Mouse (Mus musculus) midbrain, embryonic 14.5 days (tissue): ENCODE measurements around the gene Fam83g. TPM values are rescaled to one million over a fixed set of nuclear protein-coding genes. Genes with fewer than 3 reads are reported as not detected.

Experiments
- ATAC-seq: fragments of 200-750 bp; cut with Nextera tagmentation; 2 replicates; pipeline ENCODE4 v1.8.0; 2017; ENCODE audit warnings: moderate number of reproducible peaks, moderate library complexity; ENCODE audit not compliant: low FRiP score, low TSS enrichment
- DNase-seq: peaks from one replicate; pipeline ENCODE4 v3.0.0-alpha.2; 2015
- H3K27ac ChIP-seq: fragments of 300-500 bp; sonication (generic); replicated peaks from 2 replicates; pipeline ENCODE4 v1.5.1; 2014; ENCODE audit warnings: mild to moderate bottlenecking, low read depth, low read length, moderate library complexity
- H3K27me3 ChIP-seq: fragments of 300-500 bp; sonication (generic); 2 replicates; pipeline ENCODE4 v1.6.1; 2014; ENCODE audit warnings: low read length, control low read depth, mixed read lengths; ENCODE audit not compliant: control insufficient read depth, insufficient read depth
- H3K36me3 ChIP-seq: fragments of 300-500 bp; sonication (generic); 2 replicates; pipeline ENCODE4 v1.6.1; 2014; ENCODE audit warnings: low read length, control low read depth; ENCODE audit not compliant: control insufficient read depth, insufficient read depth
- H3K4me1 ChIP-seq: fragments of 300-500 bp; sonication (generic); 2 replicates; pipeline ENCODE4 v1.6.1; 2014; ENCODE audit warnings: mild to moderate bottlenecking, antibody characterized with exemption, low read length, control low read depth; ENCODE audit not compliant: control insufficient read depth, insufficient read depth
- H3K4me2 ChIP-seq: fragments of 300-500 bp; sonication (generic); 2 replicates; pipeline ENCODE4 v1.6.1; 2014; ENCODE audit warnings: mild to moderate bottlenecking, low read length, moderate library complexity
- H3K4me3 ChIP-seq: fragments of 300-500 bp; sonication (generic); replicated peaks from 2 replicates; pipeline ENCODE4 v1.5.1; 2014; ENCODE audit warnings: low read depth, low read length
- H3K9ac ChIP-seq: fragments of 300-500 bp; sonication (generic); replicated peaks from 2 replicates; pipeline ENCODE4 v1.6.1; 2014; ENCODE audit warnings: mild to moderate bottlenecking, low read length, moderate library complexity
- H3K9me3 ChIP-seq: fragments of 300-500 bp; sonication (generic); 2 replicates; pipeline ENCODE4 v1.6.1; 2016; ENCODE audit warnings: low read length, control low read depth, mixed read lengths; ENCODE audit not compliant: control insufficient read depth
- WGBS: fragments of 180-500 bp; shearing (Covaris S2); extraction: QIAGEN DNeasy Blood & Tissue Kit; methylation state at CpG from one replicate; pipeline ENCODE4 v1.1.7; 2014; 5-methylcytosine and 5-hydroxymethylcytosine counted together
- polyA plus RNA-seq: library from polyadenylated mRNA; unstranded; fragments of >200 nt; fragmentation: Nextera tagmentation; extraction: Ambion mirVana; gene quantifications from 2 replicates; pipeline ENCODE4 v1.2.1, GENCODE M21; 2014

Gene Fam83g
- polyA plus RNA-seq, 1 experiment from 2014 or later: 0.11 TPM

- H3K36me3 ChIP-seq: no peaks in the 10 kb centered on the region
- H3K9ac ChIP-seq: no peak overlapping the region
- no peak overlapping the region for H3K4me2 ChIP-seq
- no peaks in the 10 kb centered on the region for H3K27me3 ChIP-seq
- 84% methylated on average over 7 of the region's 7 CpGs for WGBS
- no peak overlapping the region for H3K27ac ChIP-seq
- peaks cover 15% of the 10 kb centered on the region; the same call in 1 of the 2 replicates for H3K4me1 ChIP-seq
- DNase-seq (no peak), ATAC-seq (no peak)
- H3K9me3 ChIP-seq: no peaks in the 10 kb centered on the region
- no peak overlapping the region for H3K4me3 ChIP-seq
These were observed 7.6 kb upstream of the Fam83g start for GRCm38 (mm10) chr11:61676216-61676854.

GRCm38 (mm10) chr11:61677709-61678108 lies 6.2 kb upstream of the Fam83g start:
- no peak overlapping the region for H3K9ac ChIP-seq
- H3K27me3 ChIP-seq: no peaks in the 10 kb centered on the region
- ATAC-seq: no peak
- no peak overlapping the region for H3K4me3 ChIP-seq
- H3K9me3 ChIP-seq: no peaks in the 10 kb centered on the region
- WGBS: 94% methylated on average over 4 of the region's 4 CpGs
- DNase-seq: no peak
- no peaks in the 10 kb centered on the region for H3K36me3 ChIP-seq
- H3K4me2 ChIP-seq: no peak overlapping the region
- H3K4me1 ChIP-seq: peaks cover 15% of the 10 kb centered on the region; the same call in 1 of the 2 replicates
- H3K27ac ChIP-seq: no peak overlapping the region

GRCm38 (mm10) chr11:61679091-61679866 lies 4.6 kb upstream of the Fam83g start:
- Histone ChIP-seq H3K9me3 (no peaks in the 10 kb centered on the region), H3K4me2 (no peak overlapping the region), H3K27ac (no peak overlapping the region), H3K27me3 (peaks cover 14% of the 10 kb centered on the region), H3K4me3 (no peak overlapping the region), H3K4me1 (peaks cover 15% of the 10 kb centered on the region; the same call in 1 of the 2 replicates), H3K36me3 (no peaks in the 10 kb centered on the region), H3K9ac (no peak overlapping the region)
- DNase-seq: no peak
- WGBS: 75% methylated on average over 4 of the region's 4 CpGs
- no peak for ATAC-seq

- 78% methylated on average over 8 of the region's 8 CpGs for WGBS
- H3K4me1 ChIP-seq: 0 out of 2 replicates have a peak, but pooled peaks cover 7% of the 10 kb centered on the region
- H3K9me3 ChIP-seq: no peaks in the 10 kb centered on the region
- H3K27me3 ChIP-seq: peaks cover 32% of the 10 kb centered on the region
- DNase-seq: no peak
- no peaks in the 10 kb centered on the region for H3K36me3 ChIP-seq
- no peak overlapping the region for H3K9ac ChIP-seq
- H3K4me2 ChIP-seq: no peak overlapping the region
- ATAC-seq: no peak
- H3K4me3 ChIP-seq: no peak overlapping the region
- H3K27ac ChIP-seq: no peak overlapping the region
These were observed 1.3 kb downstream of the Fam83g start for GRCm38 (mm10) chr11:61685119-61685725.

GRCm38 (mm10) chr11:61686141-61686540 lies 2.2 kb downstream of the Fam83g start:
- Histone ChIP-seq H3K36me3 (no peaks in the 10 kb centered on the region), H3K9ac (no peak overlapping the region), H3K4me1 (0 out of 2 replicates have a peak, but pooled peaks cover 7% of the 10 kb centered on the region), H3K27ac (no peak overlapping the region), H3K9me3 (no peaks in the 10 kb centered on the region), H3K4me2 (no peak overlapping the region), H3K27me3 (peaks cover 32% of the 10 kb centered on the region), H3K4me3 (no peak overlapping the region)
- DNase-seq: no peak
- no peak for ATAC-seq
- 74% methylated on average over 2 of the region's 2 CpGs for WGBS

GRCm38 (mm10) chr11:61686906-61687453 lies 3.1 kb downstream of the Fam83g start:
- no peak overlapping the region for H3K4me3 ChIP-seq
- WGBS: 43% methylated on average over 10 of the region's 10 CpGs
- no peak overlapping the region for H3K9ac ChIP-seq
- DNase-seq (no peak), ATAC-seq (no peak)
- H3K36me3 ChIP-seq: no peaks in the 10 kb centered on the region
- 0 out of 2 replicates have a peak, but pooled peaks cover 7% of the 10 kb centered on the region for H3K4me1 ChIP-seq
- H3K4me2 ChIP-seq: no peak overlapping the region
- no peaks in the 10 kb centered on the region for H3K9me3 ChIP-seq
- H3K27ac ChIP-seq: no peak overlapping the region
- peaks cover 32% of the 10 kb centered on the region for H3K27me3 ChIP-seq

- Histone ChIP-seq H3K4me1 (0 out of 2 replicates have a peak, but pooled peaks cover 7% of the 10 kb centered on the region), H3K4me3 (no peak overlapping the region), H3K9ac (no peak overlapping the region), H3K4me2 (no peak overlapping the region), H3K27ac (no peak overlapping the region), H3K9me3 (no peaks in the 10 kb centered on the region), H3K27me3 (peaks cover 32% of the 10 kb centered on the region), H3K36me3 (no peaks in the 10 kb centered on the region)
- DNase-seq (no peak), ATAC-seq (no peak)
- WGBS: 39% methylated on average over 2 of the region's 2 CpGs
These were observed 3.7 kb downstream of the Fam83g start for GRCm38 (mm10) chr11:61687595-61687994.

- H3K9ac ChIP-seq: no peak overlapping the region
These were observed 9.1 kb downstream of the Fam83g start for GRCm38 (mm10) chr11:61692996-61693395.

More at GRCm38 (mm10) chr11:61692996-61693395, 9.1 kb downstream of the Fam83g start:
- no peaks in the 10 kb centered on the region for H3K36me3 ChIP-seq
- H3K4me3 ChIP-seq: no peak overlapping the region
- no peaks in the 10 kb centered on the region for H3K9me3 ChIP-seq
- no peak for DNase-seq
- H3K4me2 ChIP-seq: no peak overlapping the region
- no peak for ATAC-seq
- no peak overlapping the region for H3K27ac ChIP-seq
- H3K27me3 ChIP-seq: no peaks in the 10 kb centered on the region
- WGBS: 92% methylated on average over 5 of the region's 5 CpGs
- H3K4me1 ChIP-seq: no peaks in the 10 kb centered on the region
